Mouse (Mus musculus) ES-E14 (cell line): ENCODE results near the gene Traf3ip2.

Experiments
- HCFC1 ChIP-seq: IDR thresholded peaks from 2 replicates; pipeline ENCODE4 v1.6.1; 2012; ENCODE audit warnings: low read length, inconsistent platforms, borderline replicate concordance; ENCODE audit not compliant: insufficient read depth
- MAFK ChIP-seq: IDR thresholded peaks from 2 replicates; pipeline ENCODE4 v1.6.1; 2014; ENCODE audit warnings: mild to moderate bottlenecking, low read depth, low read length, inconsistent platforms; ENCODE audit not compliant: insufficient read depth
- ZC3H11A ChIP-seq: IDR thresholded peaks from 2 replicates; pipeline ENCODE4 v1.6.1; 2012; ENCODE audit warnings: low read depth, mild to moderate bottlenecking, inconsistent platforms, low read length, borderline replicate concordance

GRCm38 (mm10) chr10:39650316-39650715 lies 37.6 kb downstream of the Traf3ip2 start:
- TF ChIP-seq MAFK (no peak), ZC3H11A (no peak), HCFC1 (no peak)
